In genomic region chr3:133284587-133284986, GRCm38 (mm10) we compare ENCODE assay signal across 31 mouse cellular contexts. TPM values are rescaled to one million over a fixed set of nuclear protein-coding genes. Genes with fewer than 3 reads are reported as not detected.
DNase-seq lines count a peak whose midpoint lies in the region; ATAC-seq lines count a peak whose summit lies in the region.
"Had no signal": no experiment of that assay in that cellular context is flagged by ENCODE, and none has a peak within 500 bp of the region (broad histone marks: within the 10 kb centered on the region; RNA-seq: fewer than 3 reads in every experiment).

No protein-coding gene starts in this region.

- no peak for DNase-seq in heart, adult 11 months
- no peak for DNase-seq in intestine, embryonic 14.5 days (ENCODE audit: low spot score)
- DNase-seq in embryonic facial prominence, embryonic 14.5 days (ENCODE audit: low spot score) = peak; percentile 3
- DNase-seq: adrenal gland, adult 2 months; adrenal gland, postnatal 36 days; B cell, adult 2 months; cerebellum, adult 18-20 months; cerebellum, postnatal 10 days; gastrocnemius, postnatal 14 days; heart, adult 2 months; kidney, adult 11 months; kidney, postnatal 14 days; layer of hippocampus, adult 9-11 months; lung, embryonic 14.5 days; lung, postnatal 14 days; midbrain, embryonic 14.5 days; right cerebral cortex, postnatal 25 days; thymus, adult 18-20 months; thymus, postnatal 25 days had no signal

- no peak for ATAC-seq in heart, embryonic 13.5 days (ENCODE audit: extremely low read depth, insufficient number of reproducible peaks, low FRiP score, low TSS enrichment)
- ATAC-seq in intestine, embryonic 14.5 days (replicated peaks; ENCODE audit: low FRiP score, low TSS enrichment, low read depth) = no peak
- no peak for ATAC-seq in intestine, embryonic 16.5 days
- no peak for ATAC-seq in embryonic facial prominence, embryonic 14.5 days (ENCODE audit: low read depth)
- ATAC-seq in liver, embryonic 16.5 days (ENCODE audit: low read depth) = no peak; the same call in 1 of the 2 replicates
- ATAC-seq in monocyte, adult 5-6 weeks (replicated peaks; ENCODE audit: insufficient number of reproducible peaks, low FRiP score, low TSS enrichment, poor library complexity, severe bottlenecking) = no peak
- ATAC-seq: activated CD4-positive, CD25-positive, alpha-beta regulatory T cell, adult 4 months; forebrain, embryonic 13.5 days had no signal

- 0 out of 2 replicates have a peak, but pooled peaks cover 5% of the 10 kb centered on the region for H3K4me1 ChIP-seq in heart, embryonic 13.5 days
- no peaks in the 10 kb centered on the region for H3K4me1 ChIP-seq in intestine, embryonic 14.5 days (replicated peaks; ENCODE audit: control insufficient read depth, insufficient read depth, low read length)
- no peaks in the 10 kb centered on the region for H3K4me1 ChIP-seq in intestine, embryonic 16.5 days (ENCODE audit: control insufficient read depth, insufficient read depth, low read length)
- no peaks in the 10 kb centered on the region for H3K4me1 ChIP-seq in embryonic facial prominence, embryonic 14.5 days (ENCODE audit: control insufficient read depth, insufficient read depth, low read length)
- no peaks in the 10 kb centered on the region for H3K4me1 ChIP-seq in liver, embryonic 16.5 days (ENCODE audit: control insufficient read depth, low read depth, low read length)
- H3K4me1 ChIP-seq: forebrain, embryonic 13.5 days; hindbrain, embryonic 12.5 days; limb, embryonic 10.5 days; limb, embryonic 15.5 days had no signal

- no peaks in the 10 kb centered on the region for H3K9me3 ChIP-seq in heart, embryonic 13.5 days
- H3K9me3 ChIP-seq in intestine, embryonic 14.5 days (ENCODE audit: control insufficient read depth, low read length) = no peaks in the 10 kb centered on the region
- no peaks in the 10 kb centered on the region for H3K9me3 ChIP-seq in intestine, embryonic 16.5 days (ENCODE audit: control insufficient read depth, low read length)
- no peaks in the 10 kb centered on the region for H3K9me3 ChIP-seq in embryonic facial prominence, embryonic 14.5 days (ENCODE audit: control insufficient read depth, low read length)
- H3K9me3 ChIP-seq in liver, embryonic 16.5 days (replicated peaks; ENCODE audit: control insufficient read depth, low read length) = no peaks in the 10 kb centered on the region
- H3K9me3 ChIP-seq: forebrain, embryonic 13.5 days; hindbrain, embryonic 12.5 days; limb, embryonic 10.5 days; limb, embryonic 15.5 days had no signal

- peak overlapping the region; percentile 51 for H3K27ac ChIP-seq in heart, embryonic 13.5 days (replicated peaks)
- H3K27ac ChIP-seq in intestine, embryonic 14.5 days (ENCODE audit: low read depth) = peak overlapping the region; percentile 34; the same call in 1 of the 2 replicates
- H3K27ac ChIP-seq in intestine, embryonic 16.5 days (ENCODE audit: low read length) = no peak overlapping the region
- H3K27ac ChIP-seq in embryonic facial prominence, embryonic 14.5 days (replicated peaks; ENCODE audit: low read depth, low read length) = no peak overlapping the region
- H3K27ac ChIP-seq in liver, embryonic 16.5 days (ENCODE audit: low read length) = 0 out of 2 replicates have a peak overlapping the region, but pooled peaks have one; percentile 25
- H3K27ac ChIP-seq: forebrain, embryonic 13.5 days; heart, adult 2 months; hindbrain, embryonic 12.5 days; limb, embryonic 10.5 days; limb, embryonic 15.5 days had no signal

- H3K4me2 ChIP-seq in heart, embryonic 13.5 days = no peak overlapping the region
- H3K4me2 ChIP-seq in intestine, embryonic 14.5 days (ENCODE audit: low read length) = no peak overlapping the region
- H3K4me2 ChIP-seq in intestine, embryonic 16.5 days (ENCODE audit: low read depth, low read length) = no peak overlapping the region
- H3K4me2 ChIP-seq in embryonic facial prominence, embryonic 14.5 days (ENCODE audit: low read depth, low read length) = no peak overlapping the region
- H3K4me2 ChIP-seq in liver, embryonic 16.5 days (ENCODE audit: low read depth, low read length) = no peak overlapping the region
- H3K4me2 ChIP-seq: forebrain, embryonic 13.5 days; hindbrain, embryonic 12.5 days; limb, embryonic 15.5 days; lung, embryonic 14.5 days had no signal

- no peak overlapping the region for H3K9ac ChIP-seq in heart, embryonic 13.5 days
- no peak overlapping the region for H3K9ac ChIP-seq in intestine, embryonic 14.5 days (ENCODE audit: low read length)
- no peak overlapping the region for H3K9ac ChIP-seq in intestine, embryonic 16.5 days (ENCODE audit: low read depth, low read length)
- H3K9ac ChIP-seq in embryonic facial prominence, embryonic 14.5 days (ENCODE audit: low read depth, low read length) = no peak overlapping the region
- H3K9ac ChIP-seq in liver, embryonic 16.5 days (ENCODE audit: low read depth, low read length) = no peak overlapping the region
- H3K9ac ChIP-seq: forebrain, embryonic 13.5 days; hindbrain, embryonic 12.5 days; limb, embryonic 15.5 days; lung, embryonic 14.5 days had no signal

- H3K4me3 ChIP-seq in heart, embryonic 13.5 days = no peak overlapping the region
- no peak overlapping the region for H3K4me3 ChIP-seq in intestine, embryonic 14.5 days (ENCODE audit: low read depth, low read length)
- H3K4me3 ChIP-seq in intestine, embryonic 16.5 days (ENCODE audit: low read length) = no peak overlapping the region
- H3K4me3 ChIP-seq in embryonic facial prominence, embryonic 14.5 days (ENCODE audit: low read depth, low read length) = no peak overlapping the region
- no peak overlapping the region for H3K4me3 ChIP-seq in liver, embryonic 16.5 days (ENCODE audit: low read depth, low read length)
- H3K4me3 ChIP-seq: forebrain, embryonic 13.5 days; heart, adult 2 months; hindbrain, embryonic 12.5 days; limb, embryonic 10.5 days; limb, embryonic 15.5 days had no signal

- H3K27me3 ChIP-seq in heart, embryonic 13.5 days (replicated peaks) = no peaks in the 10 kb centered on the region
- no peaks in the 10 kb centered on the region for H3K27me3 ChIP-seq in intestine, embryonic 14.5 days (replicated peaks; ENCODE audit: control insufficient read depth, insufficient read depth, low read length)
- H3K27me3 ChIP-seq in intestine, embryonic 16.5 days (replicated peaks; ENCODE audit: control insufficient read depth, insufficient read depth, low read length) = no peaks in the 10 kb centered on the region
- no peaks in the 10 kb centered on the region for H3K27me3 ChIP-seq in embryonic facial prominence, embryonic 14.5 days (replicated peaks; ENCODE audit: control insufficient read depth, insufficient read depth, low read length)
- H3K27me3 ChIP-seq in liver, embryonic 16.5 days (ENCODE audit: control insufficient read depth, insufficient read depth, low read depth, low read length) = no peaks in the 10 kb centered on the region
- H3K27me3 ChIP-seq: forebrain, embryonic 13.5 days; hindbrain, embryonic 12.5 days; limb, embryonic 15.5 days had no signal

- WGBS in heart, embryonic 13.5 days = 44% methylated on average over 5 of the region's 5 CpGs
- WGBS in intestine, embryonic 14.5 days = 33% methylated on average over 5 of the region's 5 CpGs
- 41% methylated on average over 5 of the region's 5 CpGs for WGBS in intestine, embryonic 16.5 days
- WGBS in embryonic facial prominence, embryonic 14.5 days = 46% methylated on average over 5 of the region's 5 CpGs
- WGBS in liver, embryonic 16.5 days (ENCODE audit: insufficient replicate concordance) = 43% methylated on average over 5 of the region's 5 CpGs

- no peaks in the 10 kb centered on the region for H3K36me3 ChIP-seq in heart, embryonic 13.5 days
- no peaks in the 10 kb centered on the region for H3K36me3 ChIP-seq in intestine, embryonic 14.5 days (ENCODE audit: control insufficient read depth, insufficient read depth, low read length)
- H3K36me3 ChIP-seq in intestine, embryonic 16.5 days (ENCODE audit: control insufficient read depth, insufficient read depth, low read length) = no peaks in the 10 kb centered on the region
- no peaks in the 10 kb centered on the region for H3K36me3 ChIP-seq in embryonic facial prominence, embryonic 14.5 days (ENCODE audit: control insufficient read depth, insufficient read depth, low read length)
- no peaks in the 10 kb centered on the region for H3K36me3 ChIP-seq in liver, embryonic 16.5 days (ENCODE audit: control insufficient read depth, insufficient read depth)
- H3K36me3 ChIP-seq: hindbrain, embryonic 12.5 days; limb, embryonic 10.5 days; limb, embryonic 15.5 days had no signal

RNA-seq across cellular contexts. Expression of gene Ppa2, which starts 25.3 kb away (rescaled TPM):
- polyA plus RNA-seq in heart, embryonic 13.5 days (2015; fragmentation: Nextera tagmentation; extraction: Ambion mirVana) = 110 and 122 TPM in 2 replicates
- polyA plus RNA-seq in intestine, embryonic 14.5 days (2014; fragmentation: Nextera tagmentation; extraction: Ambion mirVana) = 107 and 113 TPM in 2 replicates
- 146 and 149 TPM in 2 replicates for polyA plus RNA-seq in intestine, embryonic 16.5 days (2015; fragmentation: Nextera tagmentation; extraction: Ambion mirVana)
- 78.0 and 91.0 TPM in 2 replicates for polyA plus RNA-seq in embryonic facial prominence, embryonic 14.5 days (2014; fragmentation: Nextera tagmentation; extraction: Ambion mirVana)
- polyA plus RNA-seq in liver, embryonic 16.5 days (2015; fragmentation: Nextera tagmentation; extraction: Ambion mirVana) = 38.0 and 40.1 TPM in 2 replicates
- total RNA-seq in monocyte, adult 5-6 weeks (2017) = 18.8 to 39.6 TPM (median 24.8 TPM) in 3 replicates

RNA-seq across cellular contexts. Expression of gene Arhgef38, which starts 49.8 kb away (rescaled TPM):
- polyA plus RNA-seq in heart, embryonic 13.5 days (2015; fragmentation: Nextera tagmentation; extraction: Ambion mirVana) = not detected in 2 replicates
- polyA plus RNA-seq in intestine, embryonic 14.5 days (2014; fragmentation: Nextera tagmentation; extraction: Ambion mirVana) = 2.5 and 3.3 TPM in 2 replicates
- 3.1 and 3.2 TPM in 2 replicates for polyA plus RNA-seq in intestine, embryonic 16.5 days (2015; fragmentation: Nextera tagmentation; extraction: Ambion mirVana)
- polyA plus RNA-seq in embryonic facial prominence, embryonic 14.5 days (2014; fragmentation: Nextera tagmentation; extraction: Ambion mirVana) = 1.2 and 1.5 TPM in 2 replicates
- polyA plus RNA-seq in liver, embryonic 16.5 days (2015; fragmentation: Nextera tagmentation; extraction: Ambion mirVana) = 0.04 TPM in 2 replicates
- total RNA-seq in monocyte, adult 5-6 weeks (2017) = not detected in 3 replicates
- total RNA-seq: adrenal gland, adult 2 months; adrenal gland, postnatal 36 days; common myeloid progenitor, adult 5-6 weeks; gastrocnemius, postnatal 14 days; heart, adult 2 months; neutrophil, adult 5-6 weeks had no signal
- polyA plus RNA-seq: activated CD4-positive, CD25-positive, alpha-beta regulatory T cell, adult 4 months; adrenal gland, adult 2 months; forebrain, embryonic 13.5 days; limb, embryonic 10.5 days; limb, embryonic 15.5 days; neural tube, embryonic 11.5 days had no signal

Comparison
In these comparisons a context has a peak if more than half of its experiments do, and no peak if none do; other contexts are left out.
1. H3K27ac ChIP-seq: peak in heart, embryonic 13.5 days (single experiment), intestine, embryonic 14.5 days (single experiment) and liver, embryonic 16.5 days (single experiment); none in intestine, embryonic 16.5 days (single experiment) and embryonic facial prominence, embryonic 14.5 days (single experiment).